ENCODE assay signal across 8 mouse cellular contexts in the genomic region with DNA sequence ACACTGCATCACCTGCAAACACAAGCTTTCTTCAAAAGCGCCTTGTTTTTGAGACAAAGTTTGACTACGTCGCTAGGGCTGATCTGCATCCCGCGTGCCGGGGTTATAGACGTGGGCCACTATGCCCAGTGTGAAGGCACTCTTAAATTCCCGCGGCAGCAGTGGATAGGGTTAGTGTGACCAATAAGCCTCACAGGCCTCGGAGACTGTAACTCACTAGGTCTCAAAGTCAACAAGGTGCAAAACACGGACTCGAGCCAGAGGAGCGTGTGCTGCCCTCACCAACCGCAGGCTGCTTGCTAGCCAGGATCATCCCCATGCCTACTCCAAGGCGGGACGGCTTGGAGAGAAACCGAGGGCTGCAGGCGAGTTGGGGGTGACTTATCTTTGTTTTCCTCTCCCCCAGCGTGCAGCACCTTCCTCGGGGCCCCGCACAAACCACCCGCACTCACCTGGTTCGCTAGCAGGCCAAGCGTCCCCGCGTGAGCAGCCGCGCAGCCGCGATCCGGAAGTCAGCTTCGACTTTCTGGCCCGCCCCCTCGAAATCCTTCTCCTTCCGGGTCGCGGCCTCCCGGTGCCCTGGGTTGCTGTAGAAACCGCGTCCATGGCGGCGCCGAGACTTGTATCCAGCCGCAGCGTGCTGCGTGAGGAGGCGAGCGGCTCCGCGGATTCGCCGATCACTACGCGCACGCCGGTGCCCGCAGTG. TPM values are rescaled to one million over a fixed set of nuclear protein-coding genes. Genes with fewer than 3 reads are reported as not detected.
A peak's percentile ranks its signal among the peaks of the same experiment; 100 is the strongest.
DNase-seq lines count a peak whose midpoint lies in the region; ATAC-seq and TF ChIP-seq lines count a peak whose summit lies in the region.

A gene (plus strand): TSS at position 582 of the 706 bp plus-strand sequence.

- H3K27me3 ChIP-seq in forebrain, embryonic 16.5 days (replicated peaks; ENCODE audit: control insufficient read depth, insufficient read depth, low read length) = no peaks in the 10 kb centered on the region
- H3K27me3 ChIP-seq in lung, embryonic 15.5 days = no peaks in the 10 kb centered on the region

- in situ Hi-C loops in ES-E14 (cut with MboI; ENCODE audit: low sequenced_read_pairs in 2 of 2, unreplicated experiment in 2 of 2) = no loop called here

- ATAC-seq in forebrain, embryonic 16.5 days = peak; percentile 99
- peak; percentile 95 for ATAC-seq in lung, embryonic 15.5 days (ENCODE audit: borderline replicate concordance, extremely low read depth, low FRiP score, low TSS enrichment)

- WGBS in forebrain, embryonic 16.5 days = under 1% methylated on average over 57 of the region's 57 CpGs
- WGBS in lung, embryonic 15.5 days = under 1% methylated on average over 57 of the region's 57 CpGs

- H3K9me3 ChIP-seq in ES-E14 (ENCODE audit: control insufficient read depth, insufficient read depth, low read depth, low read length) = no peaks in the 10 kb centered on the region
- no peaks in the 10 kb centered on the region for H3K9me3 ChIP-seq in forebrain, embryonic 16.5 days (ENCODE audit: control insufficient read depth, low read length)
- no peaks in the 10 kb centered on the region for H3K9me3 ChIP-seq in lung, embryonic 15.5 days

- H3K9ac ChIP-seq in ES-E14 (ENCODE audit: insufficient read depth, low read depth, low read length, poor library complexity, severe bottlenecking) = peak within 1 kb of the TSS; percentile 88
- peak within 1 kb of the TSS; percentile 68 for H3K9ac ChIP-seq in forebrain, embryonic 16.5 days (replicated peaks; ENCODE audit: low read depth, low read length)
- peak within 1 kb of the TSS; percentile 77 for H3K9ac ChIP-seq in lung, embryonic 15.5 days

- peaks cover 11 to 16% of the 10 kb centered on the region in 2 experiments; a peak in 3 of 4 replicates for H3K4me1 ChIP-seq in ES-E14 (ENCODE audit: control insufficient read depth in 2 of 2, insufficient read depth in 2 of 2, low read length in 2 of 2, poor library complexity in 1 of 2)
- H3K4me1 ChIP-seq in forebrain, embryonic 16.5 days (replicated peaks; ENCODE audit: control insufficient read depth, insufficient read depth, low read length) = peaks cover 21% of the 10 kb centered on the region
- peaks cover 26% of the 10 kb centered on the region for H3K4me1 ChIP-seq in lung, embryonic 15.5 days

- peak within 1 kb of the TSS; percentile 20; the same call in 1 of the 2 replicates for H3K27ac ChIP-seq in ES-E14 (ENCODE audit: insufficient read depth, low read depth, low read length, poor library complexity, severe bottlenecking)
- peak within 1 kb of the TSS; percentile 81 for H3K27ac ChIP-seq in forebrain, embryonic 16.5 days (ENCODE audit: low read length)
- peak within 1 kb of the TSS; percentile 63 for H3K27ac ChIP-seq in lung, embryonic 15.5 days

- H3K4me2 ChIP-seq in forebrain, embryonic 16.5 days (ENCODE audit: low read length) = peak within 1 kb of the TSS; percentile 91
- peak within 1 kb of the TSS; percentile 76 for H3K4me2 ChIP-seq in lung, embryonic 15.5 days

- peaks cover 24% of the 10 kb centered on the region for H3K36me3 ChIP-seq in ES-E14 (ENCODE audit: control insufficient read depth, insufficient read depth, low read length, poor library complexity, severe bottlenecking)
- H3K36me3 ChIP-seq in forebrain, embryonic 16.5 days (ENCODE audit: control insufficient read depth, insufficient read depth) = 0 out of 2 replicates have a peak, but pooled peaks cover 2% of the 10 kb centered on the region
- H3K36me3 ChIP-seq in lung, embryonic 15.5 days = peaks cover 27% of the 10 kb centered on the region

- peak within 1 kb of the TSS; percentile 86 to 97 for H3K4me3 ChIP-seq in ES-E14 (ENCODE audit: insufficient read depth in 1 of 2, low read depth in 1 of 2, low read length in 2 of 2, poor library complexity in 1 of 2, severe bottlenecking in 1 of 2)
- H3K4me3 ChIP-seq in forebrain, embryonic 16.5 days (replicated peaks; ENCODE audit: low read length) = peak within 1 kb of the TSS; percentile 81
- H3K4me3 ChIP-seq in lung, embryonic 15.5 days = peak within 1 kb of the TSS; percentile 75

- peak; percentile 88 for DNase-seq in ES-E14 (ENCODE audit: low read depth, low spot score)
- peak; percentile 89 for DNase-seq in cerebellum, adult 11-12 months
- peak; percentile 94 for DNase-seq in heart, postnatal 4 days
- DNase-seq in layer of hippocampus, adult 8-10 months (ENCODE audit: low spot score in 2 of 2) = peak; percentile 84 to 90
- peak; percentile 83 for DNase-seq in ovary, adult 18-20 months (ENCODE audit: low spot score)
- peak; percentile 90 for DNase-seq in thymus, postnatal 0 days (ENCODE audit: low spot score)

TF ChIP-seq in ES-E14, 5 proteins besides CTCF, POLR2A, EP300 and RAD21:
- TF ChIP-seq HCFC1 (IDR thresholded peaks at IDR 0.05; ENCODE audit: borderline replicate concordance, insufficient read depth, low read length) (peak; percentile 81), ZC3H11A (IDR thresholded peaks at IDR 0.05; ENCODE audit: borderline replicate concordance, low read depth, low read length) (no peak), ZNF384 (IDR thresholded peaks at IDR 0.05; ENCODE audit: low read depth, low read length) (no peak), CHD2 (IDR thresholded peaks at IDR 0.05; ENCODE audit: low read depth, low read length) (peak; percentile 76; the same call in 1 of the 2 replicates), MAFK (IDR thresholded peaks at IDR 0.05; ENCODE audit: insufficient read depth, low read depth, low read length) (no peak)

RNA-seq across cellular contexts. Expression of the gene that starts here (rescaled TPM):
- 1.8 and 2.8 TPM in 2 replicates for total RNA-seq in ES-E14 (2012; rRNA removed)
- 3.9 and 4.5 TPM in 2 replicates for polyA plus RNA-seq in forebrain, embryonic 16.5 days (2015; fragmentation: Nextera tagmentation; extraction: Ambion mirVana)
- under 1 TPM; 0.41 to 0.76 TPM for total RNA-seq in heart, postnatal 4 days (2021)
- total RNA-seq in layer of hippocampus, adult 8-10 months (2022) = 1 to 10 TPM; 2.8 to 5.7 (median 4.5) TPM
- polyA plus RNA-seq in lung, embryonic 15.5 days (2015; fragmentation: Nextera tagmentation; extraction: Ambion mirVana) = 3.2 and 3.7 TPM in 2 replicates
- 1.1 and 1.6 TPM in 2 replicates for polyA plus RNA-seq in thymus, postnatal 0 days (2015; fragmentation: Nextera tagmentation; extraction: Ambion mirVana)

Comparison
In these comparisons a context has a peak if more than half of its experiments do, and no peak if none do; other contexts are left out.
1. Peak in every context shown above with its lines: DNase-seq, ATAC-seq, H3K4me3 ChIP-seq and H3K27ac ChIP-seq.
2. Peak in DNase-seq in heart, postnatal 4 days; RNA of the gene not detected or under 1 TPM.
3. H3K27ac ChIP-seq: peak in every context shown above with its lines; median percentile 81 in forebrain, embryonic 16.5 days; 63 in lung, embryonic 15.5 days; 20 in ES-E14.